In genomic region chr9:121657143-121657542, GRCm38 (mm10) we compare ENCODE assay signal across 31 mouse cellular contexts. TPM values are rescaled to one million over a fixed set of nuclear protein-coding genes. Genes with fewer than 3 reads are reported as not detected.
"Had no signal": no experiment of that assay in that cellular context is flagged by ENCODE, and none has a peak within 500 bp of the region (broad histone marks: within the 10 kb centered on the region; RNA-seq: fewer than 3 reads in every experiment).

No protein-coding gene starts in this region.

- H3K9me3 ChIP-seq: heart, embryonic 10.5 days; heart, embryonic 12.5 days; hindbrain, embryonic 10.5 days; hindbrain, embryonic 12.5 days; kidney, embryonic 15.5 days; limb, embryonic 12.5 days; limb, embryonic 15.5 days; liver, embryonic 12.5 days had no signal

- H3K4me2 ChIP-seq: heart, embryonic 12.5 days; hindbrain, embryonic 12.5 days; hindbrain, embryonic 14.5 days; kidney, embryonic 15.5 days; limb, embryonic 12.5 days; limb, embryonic 15.5 days; liver, embryonic 12.5 days had no signal

- H3K27ac ChIP-seq: gastrocnemius, adult 2 months; heart, embryonic 10.5 days; hindbrain, embryonic 10.5 days; hindbrain, embryonic 12.5 days; hindbrain, embryonic 14.5 days; kidney, embryonic 15.5 days; kidney, postnatal 0 days; limb, embryonic 12.5 days; limb, embryonic 15.5 days; liver, embryonic 12.5 days had no signal

- H3K36me3 ChIP-seq: heart, embryonic 10.5 days; heart, embryonic 12.5 days; hindbrain, embryonic 10.5 days; hindbrain, embryonic 12.5 days; kidney, embryonic 15.5 days; limb, embryonic 12.5 days; limb, embryonic 15.5 days; liver, embryonic 12.5 days had no signal

- H3K4me1 ChIP-seq: heart, embryonic 12.5 days; hindbrain, embryonic 10.5 days; hindbrain, embryonic 12.5 days; kidney, embryonic 15.5 days; liver, embryonic 12.5 days had no signal

- ATAC-seq: hindbrain, embryonic 16.5 days; inflammation-experienced regulatory T-cells, adult 6 months; liver, embryonic 12.5 days had no signal

- H3K4me3 ChIP-seq: gastrocnemius, adult 2 months; heart, embryonic 10.5 days; heart, embryonic 12.5 days; hindbrain, embryonic 10.5 days; hindbrain, embryonic 12.5 days; kidney, embryonic 15.5 days; limb, embryonic 12.5 days; limb, embryonic 15.5 days; liver, embryonic 12.5 days had no signal

- DNase-seq: gastrocnemius, adult 2 months; gastrocnemius, postnatal 10 days; gastrocnemius, postnatal 25 days; heart, adult 18-20 months; heart, postnatal 10 days; heart, postnatal 4 days; kidney, adult 11 months; kidney, adult 2 months; kidney, adult 9 months; kidney, postnatal 14 days; kidney, postnatal 36 days; layer of hippocampus, adult 9-11 months; layer of hippocampus, postnatal 36 days; left cerebral cortex, postnatal 4 days had no signal

- H3K9ac ChIP-seq: heart, embryonic 12.5 days; hindbrain, embryonic 12.5 days; hindbrain, embryonic 14.5 days; kidney, embryonic 15.5 days; limb, embryonic 12.5 days; limb, embryonic 15.5 days; liver, embryonic 12.5 days had no signal

RNA-seq across cellular contexts. Expression of gene Vipr1, which starts 14.6 kb away (rescaled TPM):
- total RNA-seq: granulocyte monocyte progenitor cell, adult 5-6 weeks had no signal

RNA-seq across cellular contexts. Expression of gene Lyzl4, which starts 15.2 kb away (rescaled TPM):
- total RNA-seq: gastrocnemius, adult 2 months; gastrocnemius, postnatal 25 days; granulocyte monocyte progenitor cell, adult 5-6 weeks; heart, adult 18-20 months; heart, adult 8-10 months; heart, postnatal 10 days; heart, postnatal 25 days; liver, adult 2 months had no signal
- polyA plus RNA-seq: heart, embryonic 10.5 days; heart, embryonic 12.5 days; heart, embryonic 14.5 days; hindbrain, embryonic 10.5 days; hindbrain, embryonic 12.5 days; inflammation-experienced regulatory T-cells, adult 6 months; kidney, embryonic 15.5 days; kidney, postnatal 0 days; limb, embryonic 12.5 days; liver, adult 2 months had no signal
